Mouse (Mus musculus): ENCODE data around the gene Atf6b. TPM values are rescaled to one million over a fixed set of nuclear protein-coding genes. Genes with fewer than 3 reads are reported as not detected.

The Atf6b gene
- total and polyA plus RNA-seq, 3 experiments = 45.3 to 101 TPM; not detected in 1

DNA sequence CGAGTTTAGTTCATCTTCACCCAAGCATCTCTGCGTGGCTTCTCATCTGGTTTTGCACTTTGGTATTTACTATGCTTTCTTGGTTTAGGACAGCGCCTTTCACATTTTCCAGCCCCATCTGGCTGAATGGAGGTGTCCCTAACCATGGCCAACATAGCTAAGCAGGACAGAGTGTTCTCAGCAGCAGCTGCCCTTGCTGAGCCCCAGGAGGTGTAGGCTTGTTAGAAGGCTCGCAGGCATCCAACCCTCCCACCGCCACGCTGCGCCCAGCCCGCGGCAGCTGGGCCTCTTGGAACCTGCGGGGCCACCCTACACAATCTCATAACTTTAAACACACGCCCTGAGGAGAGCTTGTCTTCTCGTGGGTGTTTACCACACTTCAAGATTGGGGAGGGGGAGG lies 29.7 kb downstream of the Atf6b start:
- no peaks in the 10 kb centered on the region for H3K27me3 ChIP-seq (ENCODE audit: control insufficient read depth in 1 of 2, insufficient read depth in 2 of 2, low read length in 2 of 2)
- DNase-seq (ENCODE audit: low read depth, low spot score) = no peak
- no peaks in the 10 kb centered on the region for H3K79me2 ChIP-seq (ENCODE audit: control insufficient read depth, insufficient read depth, low read length, poor library complexity)
- H3K9ac ChIP-seq (ENCODE audit: control insufficient read depth, low read depth, low read length, poor library complexity, severe bottlenecking) = no peak overlapping the region
- H3K9me3 ChIP-seq (replicated peaks; ENCODE audit: insufficient read depth, low read length) = no peaks in the 10 kb centered on the region
- H3K4me3 ChIP-seq (ENCODE audit: control insufficient read depth in 1 of 2, insufficient read depth in 1 of 2, low read depth in 2 of 2, low read length in 2 of 2) = no peak overlapping the region
- no peaks in the 10 kb centered on the region for H3K4me1 ChIP-seq (ENCODE audit: control insufficient read depth in 1 of 2, insufficient read depth in 2 of 2, low read length in 2 of 2)
- H3K36me3 ChIP-seq (ENCODE audit: control insufficient read depth in 1 of 2, insufficient read depth in 2 of 2, low read length in 2 of 2) = no peaks in the 10 kb centered on the region
- no peak overlapping the region for H3K27ac ChIP-seq (ENCODE audit: control insufficient read depth, low read depth, low read length)
- TF ChIP-seq ZNF384 (IDR thresholded peaks at IDR 0.05; ENCODE audit: low read depth, low read length) (no peak), ETS1 (IDR thresholded peaks at IDR 0.05; ENCODE audit: low read depth, low read length) (no peak), NRF1 (IDR thresholded peaks at IDR 0.05; ENCODE audit: insufficient read depth, low read depth, low read length, poor library complexity, severe bottlenecking) (no peak), ZMIZ1 (IDR thresholded peaks at IDR 0.05; ENCODE audit: low read depth, low read length) (no peak), SMC3 (IDR thresholded peaks at IDR 0.05; ENCODE audit: low read depth, low read length) (no peak), KAT2A (conservative IDR thresholded peaks at IDR 0.05; ENCODE audit: low read depth, low read length) (no peak)

DNA sequence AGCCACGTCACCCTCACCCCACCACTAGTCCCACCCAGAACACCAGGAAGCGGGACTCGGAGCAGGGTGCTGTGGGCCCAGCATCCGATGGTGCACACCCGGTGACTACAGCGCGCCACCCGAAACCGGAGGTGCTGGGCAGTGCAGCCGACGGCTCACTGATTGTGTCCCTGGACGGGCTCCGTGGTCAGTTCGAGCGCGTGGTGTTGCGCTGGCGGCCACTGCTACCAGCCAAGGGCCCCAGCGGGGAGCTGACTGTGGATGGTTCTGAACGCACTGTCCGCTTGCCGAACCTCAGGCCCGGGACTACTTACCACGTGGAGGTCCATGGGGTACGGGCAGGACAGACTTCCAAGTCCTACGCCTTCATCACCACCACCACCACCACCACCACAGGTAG lies 33.2 kb downstream of the Atf6b start:
- H3K4me3 ChIP-seq (ENCODE audit: control insufficient read depth in 1 of 2, insufficient read depth in 1 of 2, low read depth in 2 of 2, low read length in 2 of 2) = no peak overlapping the region
- H3K4me1 ChIP-seq (ENCODE audit: control insufficient read depth in 1 of 2, insufficient read depth in 2 of 2, low read length in 2 of 2) = no peaks in the 10 kb centered on the region; a peak in 1 of 4 replicates
- no peaks in the 10 kb centered on the region for H3K9me3 ChIP-seq (replicated peaks; ENCODE audit: insufficient read depth, low read length)
- no peaks in the 10 kb centered on the region for H3K79me2 ChIP-seq (ENCODE audit: control insufficient read depth, insufficient read depth, low read length, poor library complexity)
- no peak overlapping the region for H3K27ac ChIP-seq (ENCODE audit: control insufficient read depth, low read depth, low read length)
- no peaks in the 10 kb centered on the region for H3K36me3 ChIP-seq (ENCODE audit: control insufficient read depth in 1 of 2, insufficient read depth in 2 of 2, low read length in 2 of 2)
- no peak for DNase-seq (ENCODE audit: low read depth, low spot score)
- no peaks in the 10 kb centered on the region for H3K27me3 ChIP-seq (ENCODE audit: control insufficient read depth in 1 of 2, insufficient read depth in 2 of 2, low read length in 2 of 2)
- TF ChIP-seq JUND (IDR thresholded peaks at IDR 0.05; ENCODE audit: low read depth, low read length) = no peak
- no peak for TF ChIP-seq ZNF384 (IDR thresholded peaks at IDR 0.05; ENCODE audit: low read depth, low read length)
- no peak overlapping the region for H3K9ac ChIP-seq (ENCODE audit: control insufficient read depth, low read depth, low read length, poor library complexity, severe bottlenecking)

DNA sequence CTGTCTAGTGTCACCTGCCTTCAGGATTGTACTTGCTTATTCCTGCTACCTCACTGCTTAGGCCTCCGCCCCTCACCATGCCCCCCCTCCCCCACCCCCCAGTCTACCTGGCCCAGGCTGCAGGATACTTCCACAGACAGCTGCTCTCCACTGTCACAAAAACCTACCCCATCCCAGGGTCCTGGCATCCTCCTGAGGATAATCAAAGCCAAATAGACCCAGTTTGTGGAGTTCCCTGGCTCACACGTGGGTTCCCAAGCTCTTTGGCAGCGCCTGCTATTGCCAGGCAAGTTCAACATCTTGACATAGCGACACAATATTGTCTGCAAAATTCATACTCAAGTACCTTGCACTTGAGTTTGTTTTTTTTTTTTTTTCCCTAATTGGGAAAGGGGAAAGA lies 33.7 kb downstream of the Atf6b start:
- H3K27ac ChIP-seq (ENCODE audit: control insufficient read depth, low read depth, low read length) = no peak overlapping the region
- no peak overlapping the region for H3K9ac ChIP-seq (ENCODE audit: control insufficient read depth, low read depth, low read length, poor library complexity, severe bottlenecking)
- H3K27me3 ChIP-seq (ENCODE audit: control insufficient read depth in 1 of 2, insufficient read depth in 2 of 2, low read length in 2 of 2) = no peaks in the 10 kb centered on the region
- no peaks in the 10 kb centered on the region for H3K79me2 ChIP-seq (ENCODE audit: control insufficient read depth, insufficient read depth, low read length, poor library complexity)
- no peaks in the 10 kb centered on the region for H3K36me3 ChIP-seq (ENCODE audit: control insufficient read depth in 1 of 2, insufficient read depth in 2 of 2, low read length in 2 of 2)
- H3K9me3 ChIP-seq (replicated peaks; ENCODE audit: insufficient read depth, low read length) = no peaks in the 10 kb centered on the region
- TF ChIP-seq USF2 (IDR thresholded peaks at IDR 0.05; ENCODE audit: borderline replicate concordance in 1 of 2, insufficient read depth in 1 of 2, low read depth in 1 of 2, low read length in 2 of 2) (no peak), TBP (IDR thresholded peaks at IDR 0.05; ENCODE audit: low read depth, low read length) (no peak), TAL1 (IDR thresholded peaks at IDR 0.05; ENCODE audit: low read length) (no peak), HCFC1 (IDR thresholded peaks at IDR 0.05; ENCODE audit: low read depth, low read length) (no peak), CHD2 (IDR thresholded peaks at IDR 0.05; ENCODE audit: low read length) (no peak), CHD1 (IDR thresholded peaks at IDR 0.05; ENCODE audit: low read depth, low read length) (no peak), UBTF (IDR thresholded peaks at IDR 0.05; ENCODE audit: borderline replicate concordance, insufficient read depth, low read depth, low read length) (no peak), ETS1 (IDR thresholded peaks at IDR 0.05; ENCODE audit: low read depth, low read length) (no peak), NRF1 (IDR thresholded peaks at IDR 0.05; ENCODE audit: insufficient read depth, low read depth, low read length, poor library complexity, severe bottlenecking) (no peak), SIN3A (IDR thresholded peaks at IDR 0.05; ENCODE audit: low read length) (no peak), POLR2AphosphoS2 (IDR thresholded peaks at IDR 0.05; ENCODE audit: low read length) (no peak), SMC3 (IDR thresholded peaks at IDR 0.05; ENCODE audit: low read depth, low read length) (no peak), ZKSCAN1 (IDR thresholded peaks at IDR 0.05; ENCODE audit: low read depth, low read length) (no peak), MYC (IDR thresholded peaks at IDR 0.05; ENCODE audit: low read depth, low read length) (no peak), JUND (IDR thresholded peaks at IDR 0.05; ENCODE audit: low read depth, low read length) (no peak), MAZ (IDR thresholded peaks at IDR 0.05; ENCODE audit: low read depth, low read length) (no peak)
- no peaks in the 10 kb centered on the region; a peak in 1 of 4 replicates for H3K4me1 ChIP-seq (ENCODE audit: control insufficient read depth in 1 of 2, insufficient read depth in 2 of 2, low read length in 2 of 2)
- no peak for DNase-seq (ENCODE audit: low read depth, low spot score)
- H3K4me3 ChIP-seq (ENCODE audit: control insufficient read depth in 1 of 2, insufficient read depth in 1 of 2, low read depth in 2 of 2, low read length in 2 of 2) = no peak overlapping the region

Measured in MEL (cell line).